Mouse (Mus musculus): ENCODE data around the gene Ptpru. TPM values are rescaled to one million over a fixed set of nuclear protein-coding genes. Genes with fewer than 3 reads are reported as not detected.

The Ptpru gene
- not detected for total RNA-seq (2023)

GRCm38 (mm10) chr4:131837872-131838524 lies at the start of gene Ptpru:
Gene Ptpru (minus strand): TSS chr4:131838288.

DNA sequence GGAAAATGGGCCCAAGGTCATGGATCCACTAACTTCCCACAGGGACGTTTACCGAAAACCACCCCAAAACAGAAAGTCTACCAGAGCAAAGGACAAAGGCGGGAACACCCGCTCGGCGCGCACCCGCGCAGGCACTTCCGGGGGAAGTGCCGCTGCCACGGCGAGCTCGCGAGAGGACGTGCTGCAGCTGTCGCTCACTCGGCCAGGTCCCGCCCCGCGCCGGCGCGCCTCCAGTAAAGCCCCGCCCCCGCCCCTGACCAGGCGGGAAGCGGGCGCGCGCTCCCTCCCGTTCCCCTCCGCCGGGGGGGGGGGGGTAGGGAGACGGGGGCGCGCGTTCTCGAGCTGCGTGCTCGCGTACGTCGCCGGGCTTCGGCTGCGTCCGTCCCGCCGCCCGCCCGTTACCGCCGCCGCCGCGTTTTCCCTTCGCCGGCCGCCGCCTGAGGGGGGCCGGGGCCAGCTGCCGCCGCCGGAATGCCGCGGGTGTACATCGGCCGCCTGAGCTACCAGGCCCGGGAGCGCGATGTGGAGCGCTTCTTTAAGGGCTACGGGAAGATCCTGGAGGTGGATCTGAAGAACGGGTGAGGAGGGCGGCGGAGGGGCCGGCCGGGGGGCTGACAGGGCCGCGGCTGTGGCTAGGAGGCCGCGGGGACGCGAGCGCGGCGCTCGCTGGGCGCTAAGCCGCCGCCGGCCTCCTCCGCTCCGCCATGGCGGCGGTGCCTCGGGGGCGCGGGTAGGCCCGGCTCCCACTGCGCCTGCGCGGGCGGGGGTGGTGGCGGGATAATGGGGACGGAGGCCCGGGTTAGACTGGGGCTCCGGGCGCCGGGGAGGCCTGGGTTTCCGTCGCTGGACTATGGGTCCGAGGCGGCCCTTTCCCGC lies 35.4 kb upstream of the Ptpru start, which contains the start of gene Srsf4:
TSS of gene Srsf4 (plus strand) at position 325 of the 876 bp plus-strand sequence.

GRCm38 (mm10) chr4:131843290-131843743 lies 5.2 kb upstream of the Ptpru start, which contains the start of gene Mecr:
Gene Mecr (plus strand): TSS chr4:131843470.

Other genes with a start within 250 kb of the Ptpru start
- 28.8 TPM for gene Mecr, start 5.2 kb upstream of the Ptpru start, total RNA-seq (2023)
- 95.1 TPM for gene Srsf4, start 35.3 kb upstream of the Ptpru start, total RNA-seq (2023)
- gene Tmem200b, start 83.5 kb upstream of the Ptpru start, total RNA-seq (2023), result not detected
- 0.64 TPM for gene Gm10300, start 236.4 kb upstream of the Ptpru start, total RNA-seq (2023)
- 128 TPM for gene Epb41, start 237.0 kb upstream of the Ptpru start, total RNA-seq (2023)